Mouse (Mus musculus) lung, postnatal 0 days (tissue): Measurements from ENCODE around the gene Cfap61. TPM values are rescaled to one million over a fixed set of nuclear protein-coding genes. Genes with fewer than 3 reads are reported as not detected.

Experiments
- ATAC-seq: fragments of 200-750 bp; cut with Nextera tagmentation; 2 replicates; pipeline ENCODE4 v1.8.0; 2017; ENCODE audit warnings: moderate library complexity
- DNase-seq: peaks from one replicate; pipeline ENCODE4 v3.0.0-alpha.2; 2016; ENCODE audit warnings: low spot score
- H3K27ac ChIP-seq: fragments of 300-500 bp; sonication (generic); 2 replicates; pipeline ENCODE4 v1.5.1; 2014; ENCODE audit warnings: antibody characterized with exemption, mild to moderate bottlenecking, low read length, mixed read lengths
- H3K27me3 ChIP-seq: fragments of 300-500 bp; sonication (generic); replicated peaks from 2 replicates; pipeline ENCODE4 v1.6.1; 2014; ENCODE audit warnings: low read length, mixed read lengths; ENCODE audit not compliant: insufficient read depth
- H3K36me3 ChIP-seq: fragments of 300-500 bp; sonication (generic); 2 replicates; pipeline ENCODE4 v1.6.1; 2014; ENCODE audit warnings: low read length, mixed read lengths; ENCODE audit not compliant: insufficient read depth
- H3K4me1 ChIP-seq: fragments of 300-500 bp; sonication (generic); 2 replicates; pipeline ENCODE4 v1.6.1; 2014; ENCODE audit warnings: antibody characterized with exemption, low read depth, low read length, mixed read lengths; ENCODE audit not compliant: insufficient read depth
- H3K4me2 ChIP-seq: fragments of 300-500 bp; sonication (generic); replicated peaks from 2 replicates; pipeline ENCODE4 v1.6.1; 2014; ENCODE audit warnings: low read depth, mild to moderate bottlenecking, low read length, moderate library complexity, mixed read lengths
- H3K4me3 ChIP-seq: fragments of 300-500 bp; sonication (generic); 2 replicates; pipeline ENCODE4 v1.5.1; 2014; ENCODE audit warnings: low read depth, low read length
- H3K9ac ChIP-seq: fragments of 300-500 bp; sonication (generic); replicated peaks from 2 replicates; pipeline ENCODE4 v1.6.1; 2014; ENCODE audit warnings: low read depth, mild to moderate bottlenecking
- H3K9me3 ChIP-seq: fragments of 300-500 bp; sonication (generic); 2 replicates; pipeline ENCODE4 v1.6.1; 2016; ENCODE audit warnings: low read length, mixed read lengths
- CTCF ChIP-seq: IDR thresholded peaks from 2 replicates; pipeline ENCODE4 v1.5.1; 2016; ENCODE audit warnings: antibody characterized with exemption, mild to moderate bottlenecking
- EP300 ChIP-seq: IDR thresholded peaks from 2 replicates; pipeline ENCODE4 v1.6.1; 2016; ENCODE audit warnings: antibody characterized with exemption, mild to moderate bottlenecking, control low read depth
- WGBS: fragments of 180-500 bp; shearing (Covaris S2); extraction: QIAGEN DNeasy Blood & Tissue Kit; methylation state at CpG from one replicate; pipeline ENCODE4 v1.1.7; 2014; 5-methylcytosine and 5-hydroxymethylcytosine counted together
- polyA plus RNA-seq: library from polyadenylated mRNA; unstranded; fragments of >200 nt; fragmentation: Nextera tagmentation; extraction: Ambion mirVana; gene quantifications from 2 replicates; pipeline ENCODE4 v1.2.1, GENCODE M21; 2015

Cfap61 gene
- polyA plus RNA-seq, 1 experiment from 2014 or later: 4.9 TPM

GRCm38 (mm10) chr2:146117191-146117914 is 182.8 kb downstream of the Cfap61 start:
- H3K4me1 ChIP-seq: no peaks in the 10 kb centered on the region
- TF ChIP-seq EP300 (no peak), CTCF (no peak)
- 61% methylated on average over 17 of the region's 17 CpGs for WGBS
- H3K27me3 ChIP-seq: no peaks in the 10 kb centered on the region
- H3K4me2 ChIP-seq: no peak overlapping the region
- no peak overlapping the region for H3K27ac ChIP-seq
- no peak for ATAC-seq
- H3K36me3 ChIP-seq: no peaks in the 10 kb centered on the region
- no peak for DNase-seq
- H3K4me3 ChIP-seq: no peak overlapping the region
- H3K9me3 ChIP-seq: no peaks in the 10 kb centered on the region
- H3K9ac ChIP-seq: no peak overlapping the region

GRCm38 (mm10) chr2:146117915-146118403 is 183.4 kb downstream of the Cfap61 start:
- Histone ChIP-seq H3K27me3 (no peaks in the 10 kb centered on the region), H3K27ac (no peak overlapping the region), H3K9me3 (no peaks in the 10 kb centered on the region), H3K36me3 (no peaks in the 10 kb centered on the region), H3K9ac (no peak overlapping the region), H3K4me1 (no peaks in the 10 kb centered on the region), H3K4me2 (no peak overlapping the region), H3K4me3 (no peak overlapping the region)
- 46% methylated on average over 3 of the region's 3 CpGs for WGBS
- DNase-seq: no peak
- ATAC-seq: no peak
- TF ChIP-seq CTCF: no peak

GRCm38 (mm10) chr2:146121551-146121950 is 187.0 kb downstream of the Cfap61 start:
- Histone ChIP-seq H3K4me1 (no peaks in the 10 kb centered on the region), H3K4me2 (no peak overlapping the region), H3K9ac (no peak overlapping the region), H3K4me3 (no peak overlapping the region), H3K9me3 (no peaks in the 10 kb centered on the region), H3K27ac (no peak overlapping the region), H3K36me3 (no peaks in the 10 kb centered on the region), H3K27me3 (no peaks in the 10 kb centered on the region)
- ATAC-seq (no peak), DNase-seq (no peak)
- TF ChIP-seq EP300 (no peak), CTCF (no peak)
- 80% methylated on average over 7 of the region's 7 CpGs for WGBS

- WGBS: 89% methylated on average over 2 of the region's 2 CpGs
- H3K9ac ChIP-seq: no peak overlapping the region
- no peak overlapping the region for H3K4me3 ChIP-seq
Measured at GRCm38 (mm10) chr2:146125129-146125528, 190.5 kb downstream of the Cfap61 start.

GRCm38 (mm10) chr2:146128622-146129021 is 194.0 kb downstream of the Cfap61 start:
- no peaks in the 10 kb centered on the region for H3K4me1 ChIP-seq
- H3K9ac ChIP-seq: no peak overlapping the region
- TF ChIP-seq CTCF: no peak
- no peak for TF ChIP-seq EP300
- H3K27ac ChIP-seq: no peak overlapping the region
- H3K36me3 ChIP-seq: no peaks in the 10 kb centered on the region
- H3K4me3 ChIP-seq: no peak overlapping the region
- ATAC-seq: no peak
- H3K27me3 ChIP-seq: no peaks in the 10 kb centered on the region
- no peak overlapping the region for H3K4me2 ChIP-seq
- no peaks in the 10 kb centered on the region for H3K9me3 ChIP-seq
- WGBS: 85% methylated on average over 6 of the region's 6 CpGs
- DNase-seq: no peak

More at GRCm38 (mm10) chr2:146125129-146125528, 190.5 kb downstream of the Cfap61 start:
- H3K36me3 ChIP-seq: no peaks in the 10 kb centered on the region
- H3K27ac ChIP-seq: no peak overlapping the region
- ATAC-seq (no peak), DNase-seq (no peak)
- no peaks in the 10 kb centered on the region for H3K9me3 ChIP-seq
- H3K27me3 ChIP-seq: no peaks in the 10 kb centered on the region
- no peak overlapping the region for H3K4me2 ChIP-seq
- no peak for TF ChIP-seq CTCF
- TF ChIP-seq EP300: no peak
- H3K4me1 ChIP-seq: no peaks in the 10 kb centered on the region

- ATAC-seq (no peak), DNase-seq (no peak)
- no peak overlapping the region for H3K4me2 ChIP-seq
- H3K36me3 ChIP-seq: no peaks in the 10 kb centered on the region
- no peaks in the 10 kb centered on the region for H3K27me3 ChIP-seq
- 86% methylated on average over 3 of the region's 3 CpGs for WGBS
- H3K9ac ChIP-seq: no peak overlapping the region
- no peak overlapping the region for H3K4me3 ChIP-seq
- no peak for TF ChIP-seq CTCF
- H3K27ac ChIP-seq: no peak overlapping the region
- no peaks in the 10 kb centered on the region for H3K9me3 ChIP-seq
- no peaks in the 10 kb centered on the region for H3K4me1 ChIP-seq
Measured at GRCm38 (mm10) chr2:146130514-146130913, 195.9 kb downstream of the Cfap61 start.

GRCm38 (mm10) chr2:146134275-146134674 is 199.7 kb downstream of the Cfap61 start:
- no peak overlapping the region for H3K4me2 ChIP-seq
- H3K9ac ChIP-seq: no peak overlapping the region
- DNase-seq (no peak), ATAC-seq (no peak)
- H3K36me3 ChIP-seq: no peaks in the 10 kb centered on the region
- H3K27ac ChIP-seq: no peak overlapping the region
- no peaks in the 10 kb centered on the region for H3K9me3 ChIP-seq
- no peaks in the 10 kb centered on the region for H3K4me1 ChIP-seq
- H3K27me3 ChIP-seq: no peaks in the 10 kb centered on the region
- 75% methylated on average over 6 of the region's 6 CpGs for WGBS
- TF ChIP-seq EP300 (no peak), CTCF (no peak)
- H3K4me3 ChIP-seq: no peak overlapping the region
